Mouse (Mus musculus): ENCODE measurements at regions not wholly inside any gene's neighbourhood (a gene's known extent, or its start where the extent isn't known, plus 50 kb on each side); places are given as distances from the start of the nearest gene placed in this dataset.

GRCm38 (mm10) chr5:64704144-64704543, 99.0 kb upstream of the Klf3 start:
- in situ Hi-C loops (cut with MboI; ENCODE audit: low pct_ligation_motif_present, low pct_unique_long_range_greater_than_20kb, low sequenced_read_pairs) (no loop called here), dilution Hi-C loops (cut with MboI; ENCODE audit: extremely low pct_ligation_motif_present, extremely low pct_unique_long_range_greater_than_20kb, low sequenced_read_pairs) (no loop called here)
- Histone ChIP-seq H3K79me2 (replicated peaks; ENCODE audit: control insufficient read depth, extremely low read depth, insufficient read depth, poor library complexity, severe bottlenecking) (no peaks in the 10 kb centered on the region), H3K27me3 (replicated peaks) (no peaks in the 10 kb centered on the region), H3K4me1 (ENCODE audit: control insufficient read depth in 1 of 2, insufficient read depth in 2 of 2) (peaks cover 13 to 36% of the 10 kb centered on the region in 2 experiments), H3K4me2 (ENCODE audit: insufficient read depth, low read depth, poor library complexity, severe bottlenecking) (no peak overlapping the region), H3K9ac (ENCODE audit: insufficient read depth, low read depth) (no peak overlapping the region), H3K27ac (ENCODE audit: insufficient read depth, low read depth) (no peak overlapping the region), H3K4me3 (replicated peaks in 1 of 3; ENCODE audit: low read depth in 2 of 3, low read length in 2 of 3, poor library complexity in 1 of 3) (no peak overlapping the region), H3K9me3 (replicated peaks; ENCODE audit: low read length) (no peaks in the 10 kb centered on the region), H3K36me3 (replicated peaks in 1 of 2; ENCODE audit: control insufficient read depth in 1 of 2, insufficient read depth in 1 of 2, low read length in 1 of 2) (no peaks in the 10 kb centered on the region)
- DNase-seq (ENCODE audit: extremely low read depth): no peak
- TF ChIP-seq RCOR1 (conservative IDR thresholded peaks at IDR 0.05; ENCODE audit: low read depth, low read length): no peak
- no peak for TF ChIP-seq PAX5 (IDR thresholded peaks at IDR 0.05; ENCODE audit: low read length)
- no peak for TF ChIP-seq TCF12 (IDR thresholded peaks at IDR 0.05; ENCODE audit: low read depth, low read length)
- no peak for TF ChIP-seq HCFC1 (IDR thresholded peaks at IDR 0.05; ENCODE audit: low read depth, low read length)

GRCm38 (mm10) chr5:64706586-64706985, 96.6 kb upstream of the Klf3 start:
- dilution Hi-C loops (cut with MboI; ENCODE audit: extremely low pct_ligation_motif_present, extremely low pct_unique_long_range_greater_than_20kb, low sequenced_read_pairs): no loop called here
- no peak overlapping the region for H3K9ac ChIP-seq (ENCODE audit: insufficient read depth, low read depth)
- H3K36me3 ChIP-seq (replicated peaks in 1 of 2; ENCODE audit: control insufficient read depth in 1 of 2, insufficient read depth in 1 of 2, low read length in 1 of 2): no peaks in the 10 kb centered on the region
- H3K79me2 ChIP-seq (replicated peaks; ENCODE audit: control insufficient read depth, extremely low read depth, insufficient read depth, poor library complexity, severe bottlenecking): no peaks in the 10 kb centered on the region
- H3K27ac ChIP-seq (ENCODE audit: insufficient read depth, low read depth): no peak overlapping the region
- H3K4me2 ChIP-seq (ENCODE audit: insufficient read depth, low read depth, poor library complexity, severe bottlenecking): no peak overlapping the region
- in situ Hi-C loops (cut with MboI; ENCODE audit: low pct_ligation_motif_present, low pct_unique_long_range_greater_than_20kb, low sequenced_read_pairs): no loop called here
- H3K27me3 ChIP-seq (replicated peaks): no peaks in the 10 kb centered on the region
- H3K4me1 ChIP-seq (ENCODE audit: control insufficient read depth in 1 of 2, insufficient read depth in 2 of 2): peaks cover 13 to 29% of the 10 kb centered on the region in 2 experiments
- TF ChIP-seq ELF1 (IDR thresholded peaks at IDR 0.05; ENCODE audit: low read depth, low read length) (no peak), POLR2AphosphoS2 (IDR thresholded peaks at IDR 0.05; ENCODE audit: low read depth, low read length) (no peak), HCFC1 (IDR thresholded peaks at IDR 0.05; ENCODE audit: low read depth, low read length) (no peak), SMC3 (IDR thresholded peaks at IDR 0.05; ENCODE audit: low read depth, low read length) (no peak), BHLHE40 (IDR thresholded peaks at IDR 0.05; ENCODE audit: low read depth, low read length) (no peak), NELFE (IDR thresholded peaks at IDR 0.05; ENCODE audit: low read depth, low read length) (no peak), ZMIZ1 (IDR thresholded peaks at IDR 0.05; ENCODE audit: low read depth, low read length) (no peak), JUN (IDR thresholded peaks at IDR 0.05; ENCODE audit: insufficient read depth, low read depth, low read length) (no peak), SIN3A (IDR thresholded peaks at IDR 0.05; ENCODE audit: low read length) (no peak), MEF2A (IDR thresholded peaks at IDR 0.05; ENCODE audit: borderline replicate concordance, low read depth, low read length) (no peak), MAZ (IDR thresholded peaks at IDR 0.05; ENCODE audit: low read depth, low read length) (no peak), E2F4 (IDR thresholded peaks at IDR 0.05; ENCODE audit: insufficient replicate concordance, low read depth, low read length) (no peak), MXI1 (IDR thresholded peaks at IDR 0.05; ENCODE audit: low read depth, low read length) (no peak), ETS1 (conservative IDR thresholded peaks at IDR 0.05; ENCODE audit: low read depth, low read length) (no peak), KAT2A (IDR thresholded peaks at IDR 0.05; ENCODE audit: insufficient replicate concordance, low read length) (no peak), CHD2 (IDR thresholded peaks at IDR 0.05; ENCODE audit: low read length) (no peak)
- DNase-seq (ENCODE audit: extremely low read depth): no peak
- no peaks in the 10 kb centered on the region for H3K9me3 ChIP-seq (replicated peaks; ENCODE audit: low read length)
- H3K4me3 ChIP-seq (replicated peaks in 1 of 3; ENCODE audit: low read depth in 2 of 3, low read length in 2 of 3, poor library complexity in 1 of 3): no peak overlapping the region

Data from CH12.LX (cell line).